Mouse (Mus musculus) v-Abl transformed pro-B cells (cell line): Measurements from ENCODE around the gene Dpp7.

Experiments used
- in situ Hi-C, 2 experiments: fragments of 400-800 bp; cut with MboI; formaldehyde crosslinking; loops; one replicate each; pipeline ENCODE4 v1.15.1; 2025; ENCODE audit not compliant: unreplicated experiment in 2 of 2

The Dpp7 gene

DNA sequence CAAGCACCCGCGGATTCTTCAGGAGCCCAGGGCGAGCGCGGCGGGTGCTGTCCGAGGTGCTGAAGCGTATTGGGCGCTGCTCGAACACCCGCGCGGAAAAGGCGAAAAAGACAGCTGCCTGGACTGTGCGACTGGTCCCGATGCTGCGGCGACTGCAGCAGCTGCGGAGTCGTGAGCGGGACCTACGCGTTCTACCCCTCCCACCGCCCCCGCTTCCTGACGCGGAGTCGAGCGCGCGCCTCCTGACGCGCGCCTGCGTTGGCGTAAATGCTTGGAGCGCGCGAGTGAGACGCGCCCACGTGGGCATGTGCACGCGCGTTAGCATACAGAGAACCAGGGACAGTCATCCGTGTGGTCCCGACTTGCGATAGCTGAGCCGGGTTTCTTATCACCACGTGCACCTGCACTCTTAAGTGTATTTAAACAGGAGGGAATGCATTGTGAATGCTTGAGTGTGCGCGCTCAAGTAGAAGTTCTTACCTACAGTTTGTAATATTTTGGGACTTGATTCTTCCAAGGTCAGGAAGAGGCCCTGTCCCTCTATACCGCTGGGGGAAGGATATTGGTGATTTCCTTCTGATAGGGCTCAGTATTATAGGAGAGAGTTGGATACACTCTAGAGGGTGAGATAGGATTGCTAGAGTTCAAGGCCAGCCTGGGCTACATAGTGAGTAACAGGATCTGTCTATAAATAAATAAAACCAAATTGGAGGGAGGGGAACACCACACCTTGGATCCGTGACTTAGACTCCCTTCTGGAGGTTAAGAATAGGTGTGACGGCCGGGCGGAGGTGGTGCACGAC lies 37.0 kb downstream of the Dpp7 start, which contains the start of gene Grin1:
Grin1 (minus strand) TSS at position 217 of the 803 bp plus-strand sequence.
- in situ Hi-C loops: no loop called here

DNA sequence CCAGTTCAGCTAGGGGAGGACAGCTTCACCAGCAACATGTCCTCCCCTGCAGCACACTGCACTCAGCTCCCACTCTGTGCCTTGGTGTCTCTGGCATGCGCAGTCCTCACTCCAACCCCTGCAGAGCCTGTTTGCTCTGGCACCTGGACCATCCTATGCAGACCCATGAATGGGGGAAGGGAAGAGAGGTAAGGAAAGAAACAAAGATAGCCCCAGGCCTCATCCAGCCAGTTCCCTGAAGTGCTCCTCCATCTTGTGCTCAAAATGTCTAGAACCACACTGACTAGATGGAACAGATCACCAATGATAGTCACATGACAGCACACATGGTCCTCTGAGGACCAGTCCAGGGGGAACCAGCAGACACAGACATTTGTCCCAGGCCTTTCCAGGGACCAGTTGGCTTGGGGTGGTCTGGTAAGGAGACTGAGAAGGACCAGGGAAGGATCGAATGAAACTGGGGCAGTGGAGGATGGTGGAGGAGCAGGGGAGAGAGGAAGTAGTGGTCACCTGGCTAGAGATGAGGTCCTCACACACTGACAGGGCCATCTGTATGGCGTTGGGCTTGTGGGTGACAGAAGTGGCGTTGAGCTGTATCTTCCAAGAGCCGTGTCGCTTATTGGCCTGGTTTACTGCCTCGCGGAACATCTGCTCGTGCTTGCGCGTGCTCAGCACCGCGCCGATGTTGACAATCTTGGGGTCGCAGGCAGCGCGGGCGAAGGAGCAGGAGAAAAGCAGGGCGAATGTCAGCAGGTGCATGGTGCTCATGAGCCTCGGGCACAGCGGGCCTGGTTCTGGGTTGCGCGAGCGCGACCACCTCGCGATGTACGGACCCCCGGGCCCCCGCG lies 37.8 kb downstream of the Dpp7 start:
- in situ Hi-C loops: no loop called here

DNA sequence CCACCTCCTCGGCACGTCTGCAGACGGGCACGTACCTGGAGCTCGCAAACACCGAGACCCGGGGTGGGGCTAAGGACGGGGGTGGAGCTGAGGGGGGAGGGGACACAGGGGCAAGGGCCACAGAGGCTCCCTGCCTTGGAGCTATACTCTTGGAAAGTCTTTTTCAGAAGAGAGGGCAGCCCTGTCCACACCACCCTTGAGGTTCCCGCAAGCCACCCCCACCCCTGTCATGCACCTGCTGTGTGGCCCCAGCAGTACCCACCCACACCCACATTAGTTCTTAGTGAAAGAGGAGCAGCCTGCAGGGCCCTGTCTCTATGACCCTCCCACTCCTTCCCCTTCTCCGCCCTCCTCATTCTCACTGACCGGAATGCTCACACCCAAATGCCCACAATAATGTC lies 44.7 kb downstream of the Dpp7 start:
- in situ Hi-C loops: no loop called here

DNA sequence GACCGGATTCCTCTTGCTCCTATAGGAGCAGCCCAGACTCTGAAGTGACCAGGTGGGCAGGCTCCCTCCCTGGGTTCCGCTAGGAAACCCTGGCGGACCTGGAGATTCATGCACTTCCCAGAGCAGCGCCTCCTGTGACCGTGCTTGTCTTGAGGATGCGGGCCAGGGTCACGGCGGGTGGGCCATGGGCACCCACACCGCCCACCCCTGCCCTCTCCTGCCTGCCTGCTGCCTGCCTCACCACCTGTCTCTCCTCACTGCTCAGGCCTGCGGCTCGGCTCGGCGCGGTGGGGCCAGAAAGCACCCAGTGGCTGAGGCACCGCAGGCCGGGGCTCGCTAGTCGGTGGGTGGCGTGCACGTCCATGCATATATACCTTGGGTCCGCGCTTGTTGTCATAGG lies 45.2 kb downstream of the Dpp7 start:
- in situ Hi-C loops: no loop called here

DNA sequence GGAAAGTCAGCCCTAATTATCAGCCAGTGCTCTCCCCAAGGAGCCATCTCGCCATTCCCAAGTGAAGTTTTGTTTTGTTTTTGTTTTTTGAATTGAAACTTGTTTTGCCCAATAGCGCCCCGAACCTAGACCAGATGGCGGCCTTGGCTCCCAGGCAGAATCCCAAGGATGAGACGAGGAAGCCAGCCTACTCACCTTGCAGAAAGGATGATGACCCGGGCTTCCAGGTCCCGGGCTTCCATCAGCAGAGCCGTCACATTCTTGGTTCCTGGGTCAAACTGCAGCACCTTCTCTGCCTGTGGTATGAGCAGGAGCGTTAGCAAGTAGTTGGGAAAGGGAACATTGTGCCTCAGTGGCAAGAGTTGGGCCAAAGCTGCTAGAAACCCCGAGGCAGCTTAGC lies 46.0 kb downstream of the Dpp7 start:
- in situ Hi-C loops: no loop called here

DNA sequence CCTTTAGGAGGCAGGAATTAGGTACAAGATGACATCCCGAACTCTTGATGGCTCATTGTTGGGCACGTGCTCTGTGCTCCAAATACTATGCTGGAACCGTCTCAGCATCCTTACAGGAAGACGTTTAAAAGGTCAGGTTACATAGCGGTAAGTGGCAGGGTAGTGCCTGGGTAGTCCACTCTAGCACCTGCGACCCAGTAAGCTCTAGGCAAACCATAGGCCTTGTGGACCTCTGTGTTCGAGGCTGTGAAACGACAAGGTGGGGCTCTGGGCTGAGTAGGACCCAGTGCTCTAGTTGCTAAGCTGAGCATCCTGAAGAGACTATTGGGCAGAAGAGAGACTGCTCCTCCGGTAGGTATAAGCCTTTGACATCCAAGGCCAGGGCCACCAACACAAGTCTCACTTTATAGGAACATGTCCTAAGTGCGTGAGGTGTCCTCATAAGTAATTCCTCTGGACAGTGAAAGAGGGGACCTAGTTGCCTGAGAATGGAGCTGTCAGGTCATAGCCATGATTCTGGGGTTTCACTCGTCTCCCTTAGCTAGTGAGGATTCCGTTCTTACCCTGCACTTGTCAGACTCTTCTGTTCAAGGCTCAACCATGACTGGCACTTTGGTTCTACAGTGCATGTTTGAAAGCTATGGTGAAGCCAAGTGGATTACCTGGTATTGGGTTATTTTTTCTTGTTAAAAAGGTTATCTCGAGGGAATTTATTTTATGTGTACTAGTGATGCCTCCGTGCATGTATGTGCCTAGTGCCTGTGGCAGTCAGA lies 50.4 kb downstream of the Dpp7 start:
- in situ Hi-C loops: no loop called here

DNA sequence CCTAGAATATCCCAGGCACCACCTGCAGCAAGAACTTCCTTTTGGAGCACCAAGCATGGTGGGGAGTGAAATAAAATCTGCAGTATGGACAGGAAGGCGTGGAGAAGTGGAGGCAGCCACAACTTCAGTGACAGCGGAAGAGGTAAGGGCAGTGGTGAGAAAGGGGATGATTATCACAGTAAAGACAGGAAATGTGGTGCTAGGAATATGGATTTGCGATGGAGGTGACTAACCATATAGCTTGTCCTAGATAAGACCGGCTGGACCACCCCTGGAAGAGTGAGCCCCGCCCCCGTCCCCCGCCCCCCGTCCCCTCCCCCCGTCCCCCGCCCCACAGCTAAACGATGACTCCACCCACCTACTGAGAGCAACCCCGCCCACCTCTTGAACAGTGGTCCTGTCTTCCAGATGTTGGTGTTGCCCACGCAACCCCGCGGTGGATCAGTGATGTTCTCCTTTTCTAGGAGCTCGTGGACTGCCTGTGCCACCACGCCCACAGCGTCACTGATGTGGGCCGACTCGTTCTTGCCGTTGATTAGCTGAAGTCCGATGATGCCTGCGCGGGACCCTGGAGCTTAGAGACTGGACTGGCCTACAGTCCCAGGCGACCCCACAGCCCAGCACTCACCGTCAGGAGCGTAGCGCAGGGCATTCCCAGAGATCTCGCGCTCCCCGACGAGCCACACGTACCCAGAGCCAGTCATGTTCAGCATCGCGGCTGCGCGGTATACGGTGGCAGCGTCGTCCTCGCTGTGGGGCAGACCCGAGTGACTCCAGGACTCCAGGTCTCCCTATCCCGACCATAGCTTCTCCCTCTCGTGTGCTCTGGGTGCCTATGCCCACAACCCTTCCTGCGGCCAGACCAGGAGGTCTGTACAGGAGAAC lies 51.3 kb downstream of the Dpp7 start:
- in situ Hi-C loops: no loop called here

DNA sequence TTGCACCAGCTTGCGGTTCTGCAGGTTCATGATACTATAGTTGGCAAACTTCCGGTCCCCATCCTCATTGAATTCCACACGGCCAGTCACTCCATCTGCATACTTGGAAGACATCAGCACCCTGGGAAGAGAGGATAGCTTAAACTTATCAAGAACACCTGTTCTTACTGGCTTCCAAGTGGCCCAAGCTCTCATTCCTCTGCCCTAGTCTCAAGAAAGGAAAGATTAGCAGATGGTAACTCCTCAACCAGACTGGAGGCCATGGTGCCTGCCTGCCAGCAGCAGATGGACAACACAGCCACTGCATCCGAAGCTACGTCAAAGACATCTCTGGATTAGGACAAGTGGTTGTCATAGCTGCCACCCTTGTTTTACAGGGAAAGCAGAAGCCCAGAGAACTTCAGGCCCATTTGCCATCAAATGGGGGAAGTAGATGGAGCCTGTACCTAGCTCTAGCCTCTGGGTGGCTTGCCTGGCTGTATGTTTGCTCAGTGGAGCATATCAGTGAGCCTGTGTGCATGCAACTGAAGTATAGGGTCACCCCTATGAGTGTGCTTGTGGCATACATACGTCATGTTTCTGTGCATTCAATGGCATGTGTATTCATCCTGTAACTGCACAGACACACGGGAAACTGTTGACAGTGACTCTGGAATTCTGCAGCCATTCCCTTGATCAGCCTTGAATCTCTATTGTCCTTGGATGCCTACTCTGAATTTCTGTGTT lies 52.1 kb downstream of the Dpp7 start:
- in situ Hi-C loops: no loop called here

DNA sequence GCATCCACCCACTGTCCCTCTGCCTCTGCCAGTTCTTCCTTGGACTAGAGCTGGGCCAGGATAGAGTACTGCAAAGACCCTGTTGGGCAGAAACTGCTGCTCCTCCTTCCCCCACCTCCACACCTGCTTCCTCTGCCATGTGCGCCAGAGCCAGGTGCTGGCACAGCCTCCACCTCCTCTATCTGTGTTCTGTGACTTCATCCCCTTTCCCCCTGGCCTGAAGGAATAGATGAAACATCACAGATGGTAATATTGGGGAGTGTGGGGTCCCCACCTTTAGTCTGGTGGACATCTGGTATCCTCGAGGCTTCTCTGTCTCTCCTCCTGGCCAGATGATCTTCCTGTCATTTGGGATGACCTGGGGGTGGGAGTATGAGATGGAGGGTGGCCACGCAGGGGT lies 52.7 kb downstream of the Dpp7 start:
- in situ Hi-C loops: no loop called here
